Mouse (Mus musculus): ENCODE measurements around the gene Gm10778. TPM values are rescaled to one million over a fixed set of nuclear protein-coding genes. Genes with fewer than 3 reads are reported as not detected.
"Not testable (repeated sequence)": the region's sequence is repeated elsewhere in the genome, so short reads cannot be mapped to it uniquely, and the experiment has no call there.

The Gm10778 gene
- polyA plus RNA-seq (2015; fragmentation: Nextera tagmentation; extraction: Ambion mirVana), result 4.2 and 4.6 TPM in 2 replicates

- 2% methylated on average over 35 of the region's 52 CpGs for whole genome bisulfite sequencing
- not testable (repeated sequence) for H3K27me3 ChIP-seq, H3K4me1 ChIP-seq, H3K9me3 ChIP-seq
- peaks cover 23% of the 10 kb centered on the region for H3K36me3 ChIP-seq
- peak within 1 kb of the TSS; percentile 56 for H3K4me2 ChIP-seq
- peak within 1 kb of the TSS; percentile 86 for H3K27ac ChIP-seq
- peak within 1 kb of the TSS; percentile 55 for H3K4me3 ChIP-seq
- peak within 1 kb of the TSS; percentile 48; the same call in 1 of the 2 replicates for H3K9ac ChIP-seq
- ATAC-seq (ENCODE audit: insufficient number of reproducible peaks, low FRiP score, low TSS enrichment, low read depth), result peak; percentile 83
Observed at GRCm38 (mm10) chr10:81648803-81649775, at the start of gene Gm10778. Gene Gm10778 (plus strand): TSS chr10:81649059.

GRCm38 (mm10) chr10:81599630-81600029, 49.2 kb upstream of the Gm10778 start:
- ATAC-seq (ENCODE audit: insufficient number of reproducible peaks, low FRiP score, low TSS enrichment, low read depth), result no peak
- WGBS, result 61% methylated on average over 5 of the region's 5 CpGs
- no peaks in the 10 kb centered on the region for H3K9me3 ChIP-seq
- H3K9ac ChIP-seq, result no peak overlapping the region
- H3K4me3 ChIP-seq, result no peak overlapping the region
- peaks cover 65% of the 10 kb centered on the region for H3K4me1 ChIP-seq
- no peak overlapping the region for H3K27ac ChIP-seq
- H3K4me2 ChIP-seq, result no peak overlapping the region
- no peaks in the 10 kb centered on the region for H3K36me3 ChIP-seq
- H3K27me3 ChIP-seq, result 0 out of 2 replicates have a peak, but pooled peaks cover 2% of the 10 kb centered on the region

DNA sequence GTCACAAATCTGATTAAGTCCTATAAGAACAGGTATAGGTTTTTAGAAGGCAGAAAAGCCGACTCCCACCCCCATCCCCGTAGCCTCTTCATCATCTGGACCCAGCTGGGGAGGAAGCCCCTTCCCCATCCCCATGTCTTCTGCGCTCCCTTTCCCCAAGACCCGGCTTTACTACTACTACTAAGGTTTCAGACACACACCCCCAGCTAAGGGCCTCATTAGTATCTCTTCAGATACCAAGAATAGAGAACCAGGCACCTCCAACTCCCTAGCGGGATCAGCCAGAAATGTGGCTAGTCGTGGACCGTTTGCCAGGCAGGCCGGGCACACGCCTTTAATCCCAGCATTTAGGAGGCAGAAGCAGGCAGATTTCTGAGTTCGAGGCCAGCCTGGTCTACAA, 48.8 kb upstream of the Gm10778 start:
- Histone ChIP-seq H3K4me3 (no peak overlapping the region), H3K36me3 (no peaks in the 10 kb centered on the region), H3K9ac (no peak overlapping the region), H3K4me1 (peaks cover 67% of the 10 kb centered on the region), H3K4me2 (no peak overlapping the region), H3K27me3 (0 out of 2 replicates have a peak, but pooled peaks cover 2% of the 10 kb centered on the region), H3K27ac (peak overlapping the region; percentile 75; the same call in 1 of the 2 replicates), H3K9me3 (no peaks in the 10 kb centered on the region)
- no peak for ATAC-seq (ENCODE audit: insufficient number of reproducible peaks, low FRiP score, low TSS enrichment, low read depth)
- 52% methylated on average over 10 of the region's 10 CpGs for whole genome bisulfite sequencing

GRCm38 (mm10) chr10:81600738-81601203, 48.1 kb upstream of the Gm10778 start, which contains the start of gene Tle6:
Gene Tle6 (minus strand): TSS chr10:81601073.
- Histone ChIP-seq H3K4me1 (peaks cover 67% of the 10 kb centered on the region), H3K27ac (peak within 1 kb of the TSS; percentile 75), H3K27me3 (no peaks in the 10 kb centered on the region), H3K4me3 (peak within 1 kb of the TSS; percentile 32), H3K4me2 (peak within 1 kb of the TSS; percentile 55), H3K36me3 (no peaks in the 10 kb centered on the region), H3K9ac (no peak within 1 kb of the TSS), H3K9me3 (no peaks in the 10 kb centered on the region)
- peak; percentile 86 for ATAC-seq (ENCODE audit: insufficient number of reproducible peaks, low FRiP score, low TSS enrichment, low read depth)
- WGBS, result under 1% methylated on average over 28 of the region's 28 CpGs

DNA sequence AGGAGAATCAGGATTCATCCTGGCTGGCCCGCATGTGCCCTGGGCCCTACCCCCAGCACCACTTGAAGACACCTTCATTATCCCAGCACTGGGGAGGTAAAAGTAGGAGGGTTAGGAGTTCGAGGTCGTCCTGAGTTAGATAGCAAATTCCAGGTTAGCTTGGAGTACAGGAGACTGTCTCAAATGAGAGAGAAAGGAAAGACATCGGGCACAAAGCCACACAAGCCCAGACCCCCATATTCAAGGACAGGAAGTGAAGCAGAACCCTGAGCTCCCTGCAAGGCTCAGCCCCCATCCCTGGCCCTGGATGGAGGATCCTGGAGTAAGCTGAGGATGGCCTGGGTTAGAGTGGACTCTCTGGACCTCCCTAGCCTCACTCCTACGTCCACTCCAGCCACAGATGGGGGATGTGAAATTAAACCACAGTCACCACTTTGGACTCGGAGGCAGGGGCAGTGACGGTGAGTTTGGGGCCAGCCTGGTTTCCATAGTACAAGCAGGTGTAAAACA, 47.4 kb upstream of the Gm10778 start:
- no peaks in the 10 kb centered on the region for H3K36me3 ChIP-seq
- H3K9me3 ChIP-seq, result no peaks in the 10 kb centered on the region
- H3K4me1 ChIP-seq, result peaks cover 61% of the 10 kb centered on the region
- H3K27me3 ChIP-seq, result no peaks in the 10 kb centered on the region
- H3K27ac ChIP-seq, result peak overlapping the region; percentile 75
- no peak overlapping the region for H3K9ac ChIP-seq
- ATAC-seq (ENCODE audit: insufficient number of reproducible peaks, low FRiP score, low TSS enrichment, low read depth), result no peak
- H3K4me3 ChIP-seq, result peak overlapping the region; percentile 32
- whole genome bisulfite sequencing, result 19% methylated on average over 7 of the region's 7 CpGs
- H3K4me2 ChIP-seq, result peak overlapping the region; percentile 55

GRCm38 (mm10) chr10:81602741-81603151, 46.1 kb upstream of the Gm10778 start:
- Histone ChIP-seq H3K4me1 (peaks cover 52% of the 10 kb centered on the region), H3K4me2 (no peak overlapping the region), H3K9ac (no peak overlapping the region), H3K36me3 (no peaks in the 10 kb centered on the region), H3K27me3 (no peaks in the 10 kb centered on the region), H3K27ac (peak overlapping the region; percentile 30; the same call in 1 of the 2 replicates), H3K9me3 (no peaks in the 10 kb centered on the region), H3K4me3 (no peak overlapping the region)
- WGBS, result 16% methylated on average over 4 of the region's 4 CpGs
- no peak for ATAC-seq (ENCODE audit: insufficient number of reproducible peaks, low FRiP score, low TSS enrichment, low read depth)

DNA sequence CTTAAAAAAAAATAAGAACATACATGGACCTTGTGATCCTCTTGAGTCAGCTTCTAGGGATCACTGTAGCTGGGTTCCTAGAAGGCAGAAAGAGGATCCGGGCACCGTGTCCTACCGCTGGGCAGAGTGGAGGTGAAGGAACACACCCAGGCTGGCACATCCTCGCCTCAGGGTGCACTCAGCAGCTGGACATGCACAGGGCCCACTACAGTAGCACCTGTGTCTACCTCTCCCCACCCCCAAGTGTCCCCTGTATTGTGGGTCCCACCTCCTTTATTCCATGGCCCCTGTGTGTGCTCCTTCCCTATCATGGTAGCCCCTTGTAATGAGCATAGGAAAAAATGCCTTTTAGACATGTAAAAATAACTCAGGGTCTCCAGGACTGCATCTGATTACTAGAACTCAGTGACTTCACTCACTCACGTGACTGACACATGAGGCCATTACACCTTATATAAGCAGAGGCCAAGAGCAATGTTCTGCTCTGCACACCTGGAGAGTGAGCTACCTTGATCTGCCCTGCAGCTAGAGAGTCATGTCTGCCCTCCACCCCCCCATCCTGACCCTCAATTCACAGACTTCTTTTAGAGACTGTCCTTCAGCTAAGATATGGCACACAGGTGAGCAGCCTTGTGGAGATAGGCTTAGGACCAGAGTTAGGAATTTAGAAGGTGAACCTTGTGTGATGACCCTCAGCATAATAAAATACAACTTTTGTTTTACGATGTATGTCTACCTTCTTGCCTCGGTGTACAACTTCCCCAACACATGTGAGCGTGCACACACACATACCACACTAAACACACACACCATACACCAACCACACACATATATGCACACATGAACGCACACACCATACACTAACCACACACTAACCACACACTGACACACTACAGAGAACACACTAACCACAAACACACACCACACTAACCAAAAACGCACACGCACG, 44.6 kb upstream of the Gm10778 start:
- ATAC-seq (ENCODE audit: insufficient number of reproducible peaks, low FRiP score, low TSS enrichment, low read depth), result no peak
- Histone ChIP-seq H3K9ac (no peak overlapping the region), H3K27me3 (no peaks in the 10 kb centered on the region), H3K4me3 (no peak overlapping the region), H3K4me1 (peaks cover 46% of the 10 kb centered on the region), H3K27ac (0 out of 2 replicates have a peak overlapping the region, but pooled peaks have one; percentile 43), H3K4me2 (peak overlapping the region; percentile 69; the same call in 1 of the 2 replicates), H3K9me3 (no peaks in the 10 kb centered on the region), H3K36me3 (peaks cover 3% of the 10 kb centered on the region; the same call in 1 of the 2 replicates)
- WGBS, result 69% methylated on average over 12 of the region's 12 CpGs

DNA sequence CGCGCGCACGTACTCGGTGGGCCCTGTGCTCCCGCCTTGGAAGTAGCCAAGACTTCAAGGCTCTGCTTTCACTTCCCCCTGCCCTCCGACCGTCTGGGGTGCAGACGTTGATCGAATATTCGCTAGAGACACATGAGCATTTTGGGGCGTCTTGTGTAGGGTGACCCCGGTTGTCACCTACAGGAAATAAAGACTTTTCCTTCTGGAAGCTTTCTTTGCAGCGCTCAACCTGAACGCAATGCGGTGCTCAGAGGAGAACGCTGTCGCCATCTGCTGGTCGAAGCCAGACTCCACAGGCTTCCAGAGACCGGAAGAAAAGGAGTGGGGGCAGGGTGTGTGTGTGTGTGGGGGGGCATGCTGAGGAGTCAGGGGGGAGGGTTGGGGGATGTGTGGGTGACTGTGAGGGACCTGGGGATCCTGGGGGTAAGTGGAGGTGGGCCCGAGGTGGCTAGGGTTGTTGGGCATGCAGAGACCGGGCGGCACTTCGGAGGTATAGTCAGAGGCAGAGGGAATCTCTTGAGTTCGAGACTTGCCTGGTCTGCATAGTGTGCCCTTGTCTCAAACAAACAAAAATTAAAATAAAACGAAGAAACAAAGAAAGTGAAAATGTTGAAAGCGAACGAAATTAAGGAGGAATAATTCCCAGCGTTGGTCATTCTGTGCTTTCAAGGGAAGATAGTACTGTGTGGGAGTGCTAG, 43.7 kb upstream of the Gm10778 start:
- H3K36me3 ChIP-seq, result peaks cover 3% of the 10 kb centered on the region; the same call in 1 of the 2 replicates
- H3K4me3 ChIP-seq, result peak overlapping the region; percentile 59
- peak overlapping the region; percentile 93 for H3K27ac ChIP-seq
- peaks cover 44% of the 10 kb centered on the region for H3K4me1 ChIP-seq
- H3K9ac ChIP-seq, result 0 out of 2 replicates have a peak overlapping the region, but pooled peaks have one; percentile 26
- no peaks in the 10 kb centered on the region for H3K27me3 ChIP-seq
- peak overlapping the region; percentile 69 for H3K4me2 ChIP-seq
- ATAC-seq (ENCODE audit: insufficient number of reproducible peaks, low FRiP score, low TSS enrichment, low read depth), result peak; percentile 17; the same call in 1 of the 2 replicates
- H3K9me3 ChIP-seq, result no peaks in the 10 kb centered on the region
- 18% methylated on average over 29 of the region's 29 CpGs for WGBS

- H3K4me1 ChIP-seq, result peaks cover 40% of the 10 kb centered on the region
- H3K9ac ChIP-seq, result 0 out of 2 replicates have a peak overlapping the region, but pooled peaks have one; percentile 26
- H3K4me2 ChIP-seq, result peak overlapping the region; percentile 69
- H3K27me3 ChIP-seq, result no peaks in the 10 kb centered on the region
- no peaks in the 10 kb centered on the region for H3K9me3 ChIP-seq
- no peak for ATAC-seq (ENCODE audit: insufficient number of reproducible peaks, low FRiP score, low TSS enrichment, low read depth)
- WGBS, result 2% methylated on average over 14 of the region's 14 CpGs
- H3K27ac ChIP-seq, result peak overlapping the region; percentile 93
- H3K4me3 ChIP-seq, result peak overlapping the region; percentile 59
- peaks cover 3% of the 10 kb centered on the region; the same call in 1 of the 2 replicates for H3K36me3 ChIP-seq
Observed at GRCm38 (mm10) chr10:81605666-81605973, 43.2 kb upstream of the Gm10778 start.

- under 1% methylated on average over 39 of the region's 39 CpGs for WGBS
- Histone ChIP-seq H3K27ac (peak within 1 kb of the TSS; percentile 93), H3K4me1 (peaks cover 35% of the 10 kb centered on the region), H3K36me3 (peaks cover 3% of the 10 kb centered on the region; the same call in 1 of the 2 replicates), H3K9me3 (no peaks in the 10 kb centered on the region), H3K4me3 (peak within 1 kb of the TSS; percentile 59), H3K4me2 (peak within 1 kb of the TSS; percentile 80), H3K27me3 (no peaks in the 10 kb centered on the region), H3K9ac (peak within 1 kb of the TSS; percentile 57)
- ATAC-seq (ENCODE audit: insufficient number of reproducible peaks, low FRiP score, low TSS enrichment, low read depth), result peak; percentile 89
Observed at GRCm38 (mm10) chr10:81605974-81606751, 42.7 kb upstream of the Gm10778 start, which contains the start of gene BC025920. Gene BC025920 (plus strand): TSS chr10:81606270.

Data from limb, embryonic 15.5 days (tissue).